Mouse (Mus musculus): ENCODE data around the gene Atg9b.

DNA sequence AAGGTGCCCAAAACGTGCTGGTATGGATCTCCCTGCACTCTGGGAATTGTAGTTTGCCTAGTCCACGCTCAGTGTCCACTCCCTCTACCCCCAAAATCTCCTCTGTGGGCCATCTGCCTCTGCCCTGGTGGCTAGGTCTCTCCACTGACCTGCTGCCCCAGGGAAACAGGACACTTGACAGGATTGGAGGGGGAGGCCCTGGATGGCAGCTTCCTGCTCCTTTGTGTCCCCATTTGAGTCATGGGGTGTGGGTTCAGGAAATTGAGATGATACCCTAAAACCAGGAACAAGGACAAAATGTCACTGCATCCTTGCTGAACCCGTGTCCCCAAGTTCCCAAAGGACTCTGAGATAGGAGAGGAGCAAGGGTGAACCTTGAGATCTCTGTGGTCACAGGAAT lies 27.9 kb downstream of the Atg9b start:
- TF ChIP-seq POLR2A (IDR thresholded peaks at IDR 0.05; ENCODE audit: low read depth, low read length) (no peak), CTCF (conservative IDR thresholded peaks at IDR 0.05; ENCODE audit: insufficient read depth, insufficient read length, low read depth, low read length) (no peak)
